Mouse (Mus musculus): Measurements from ENCODE around the gene Daxx. TPM values are rescaled to one million over a fixed set of nuclear protein-coding genes. Genes with fewer than 3 reads are reported as not detected.
A peak's percentile ranks its signal among the peaks of the same experiment; 100 is the strongest.
"Not testable (repeated sequence)": the region's sequence is repeated elsewhere in the genome, so short reads cannot be mapped to it uniquely, and the experiment has no call there.

Gene Daxx
- polyA plus RNA-seq, 1 experiment from 2014 or later = 52.9 TPM

DNA sequence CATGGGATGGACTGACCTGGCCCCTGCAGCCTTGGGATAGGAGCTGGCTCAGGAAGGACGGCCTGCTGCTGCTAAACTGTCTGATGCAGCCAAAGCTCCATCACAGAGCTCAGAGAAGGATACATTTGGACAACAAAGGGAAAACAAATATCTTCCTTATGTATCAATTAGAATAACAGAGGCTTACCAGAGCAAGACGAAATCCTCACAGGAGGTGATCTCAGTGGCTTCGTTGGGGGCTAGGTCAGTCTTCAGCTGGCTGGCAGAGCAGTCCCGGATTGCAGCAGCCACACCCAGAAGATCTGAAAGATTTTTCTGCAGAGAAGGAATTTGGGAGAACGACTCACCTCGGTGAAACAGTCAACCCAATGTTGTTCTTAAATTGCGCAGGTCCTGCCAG is 16.8 kb upstream of the Daxx start:
- no peaks in the 10 kb centered on the region for H3K36me3 ChIP-seq
- peaks cover 11% of the 10 kb centered on the region for H3K4me1 ChIP-seq
- H3K27ac ChIP-seq = no peak overlapping the region
- no peak overlapping the region for H3K4me3 ChIP-seq
- 32% methylated on average over 7 of the region's 7 CpGs for WGBS
- no peak for DNase-seq (ENCODE audit: low spot score)
- H3K27me3 ChIP-seq (ENCODE audit: insufficient read depth, poor library complexity, severe bottlenecking) = no peaks in the 10 kb centered on the region
- H3K9me3 ChIP-seq = no peaks in the 10 kb centered on the region

DNA sequence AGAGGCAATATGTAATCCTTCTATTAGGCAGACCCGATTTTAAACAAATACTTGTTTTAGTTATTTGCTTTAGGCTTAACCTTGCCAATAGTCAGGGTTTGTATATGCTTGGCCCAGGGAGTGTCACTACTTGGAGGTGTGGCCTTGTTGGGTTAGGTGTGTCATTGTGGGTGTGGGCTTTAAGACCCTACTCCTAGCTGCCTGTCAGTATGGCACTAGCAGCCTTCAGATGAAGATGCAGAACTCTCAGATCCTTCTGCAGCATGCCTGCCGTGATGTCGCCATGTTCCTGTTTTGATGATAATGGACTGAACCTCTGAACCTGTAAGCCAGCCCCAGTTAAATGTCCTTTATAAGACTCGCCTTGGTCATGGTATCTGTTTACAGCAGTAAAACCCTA is 16.2 kb upstream of the Daxx start:
- H3K9me3 ChIP-seq; H3K27ac ChIP-seq; H3K36me3 ChIP-seq; H3K4me3 ChIP-seq; H3K27me3 ChIP-seq (ENCODE audit: insufficient read depth, poor library complexity, severe bottlenecking); DNase-seq (ENCODE audit: low spot score): not testable (repeated sequence)
- H3K4me1 ChIP-seq = peaks cover 11% of the 10 kb centered on the region
- 73% methylated on average over 4 of the region's 4 CpGs for WGBS

DNA sequence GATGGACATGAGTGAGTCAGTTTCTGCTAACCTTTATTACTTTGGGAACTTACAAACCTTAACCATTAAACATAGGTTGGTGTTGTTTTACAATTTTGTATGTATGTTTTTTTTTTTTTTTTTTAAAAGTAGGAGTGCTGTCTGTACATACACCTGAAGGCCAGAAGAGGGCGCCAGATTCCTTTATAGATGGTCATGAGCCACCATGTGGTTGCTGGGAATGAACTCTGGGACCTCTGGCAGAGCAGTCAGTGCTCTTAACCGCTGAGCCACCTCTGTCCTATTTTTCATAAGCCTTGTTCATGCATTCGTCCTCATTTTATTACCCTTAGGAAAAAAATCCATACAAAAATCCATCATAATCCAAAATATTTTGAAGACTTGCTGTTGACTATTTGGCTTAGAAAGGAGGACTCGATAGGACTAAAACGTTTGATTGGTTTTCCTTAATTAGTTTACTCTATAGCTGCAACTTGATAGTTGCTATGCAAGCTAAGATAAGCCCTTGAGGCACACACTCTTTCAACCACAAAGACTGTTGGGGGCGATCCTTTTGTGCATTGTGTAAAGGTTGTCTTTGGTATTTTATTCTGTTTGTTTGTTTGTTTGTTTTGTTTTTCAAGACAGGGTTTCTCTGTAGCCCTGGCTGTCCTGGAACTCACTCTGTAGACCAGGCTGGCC is 12.0 kb upstream of the Daxx start:
- WGBS = 41% methylated on average over 6 of the region's 6 CpGs
- Histone ChIP-seq H3K9me3 (no peaks in the 10 kb centered on the region), H3K27ac (no peak overlapping the region), H3K27me3 (ENCODE audit: insufficient read depth, poor library complexity, severe bottlenecking) (no peaks in the 10 kb centered on the region), H3K36me3 (no peaks in the 10 kb centered on the region), H3K4me3 (no peak overlapping the region), H3K4me1 (peaks cover 8% of the 10 kb centered on the region)
- DNase-seq (ENCODE audit: low spot score) = no peak

DNA sequence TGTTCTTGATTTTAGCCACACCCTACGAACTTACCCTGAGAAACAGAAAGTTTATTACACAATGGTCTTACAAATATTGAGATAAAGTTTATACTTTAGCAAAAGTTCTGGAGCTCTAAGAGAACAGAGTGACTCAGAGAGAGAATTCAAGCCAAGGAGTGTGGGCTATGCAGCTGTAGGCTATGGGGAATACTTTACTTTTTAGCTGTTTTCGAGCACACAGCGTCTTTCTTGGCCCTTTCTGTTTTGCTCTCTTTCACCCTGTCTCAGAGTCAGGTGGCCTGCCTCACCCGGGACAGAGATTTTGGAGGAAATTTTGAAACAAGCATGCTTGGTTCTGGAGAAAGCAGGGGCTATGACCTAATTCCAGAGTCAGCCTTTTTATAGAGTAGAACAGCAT is 11.0 kb upstream of the Daxx start:
- H3K4me1 ChIP-seq; H3K9me3 ChIP-seq; H3K36me3 ChIP-seq; H3K4me3 ChIP-seq; H3K27ac ChIP-seq; DNase-seq (ENCODE audit: low spot score); H3K27me3 ChIP-seq (ENCODE audit: insufficient read depth, poor library complexity, severe bottlenecking): not testable (repeated sequence)
- WGBS = 85% methylated on average over 4 of the region's 4 CpGs

DNA sequence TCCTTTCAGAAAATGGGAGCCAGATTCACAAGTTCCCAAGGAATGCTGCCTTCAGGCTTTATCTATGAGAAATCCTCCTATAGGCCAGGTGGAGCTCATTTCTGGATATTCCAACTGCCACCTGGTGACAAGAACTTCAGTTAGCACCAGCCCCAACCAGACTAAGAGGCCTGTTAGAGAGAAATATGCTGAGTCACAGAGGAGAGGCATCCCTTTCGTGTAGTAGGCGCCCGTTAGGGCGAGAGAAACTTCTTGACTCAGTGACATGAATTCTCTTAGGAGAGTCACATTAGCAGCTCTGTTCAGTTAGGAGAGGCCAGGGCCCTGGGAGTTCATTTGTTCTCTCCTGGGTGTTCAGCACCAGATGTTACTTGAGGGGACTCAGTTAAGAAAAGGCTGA is 9.6 kb upstream of the Daxx start:
- Histone ChIP-seq H3K9me3 (no peaks in the 10 kb centered on the region), H3K36me3 (no peaks in the 10 kb centered on the region), H3K27ac (0 out of 2 replicates have a peak overlapping the region, but pooled peaks have one; percentile 59), H3K4me3 (no peak overlapping the region), H3K4me1 (peaks cover 8% of the 10 kb centered on the region), H3K27me3 (ENCODE audit: insufficient read depth, poor library complexity, severe bottlenecking) (no peaks in the 10 kb centered on the region)
- WGBS = 75% methylated on average over 4 of the region's 4 CpGs
- DNase-seq (ENCODE audit: low spot score) = no peak

DNA sequence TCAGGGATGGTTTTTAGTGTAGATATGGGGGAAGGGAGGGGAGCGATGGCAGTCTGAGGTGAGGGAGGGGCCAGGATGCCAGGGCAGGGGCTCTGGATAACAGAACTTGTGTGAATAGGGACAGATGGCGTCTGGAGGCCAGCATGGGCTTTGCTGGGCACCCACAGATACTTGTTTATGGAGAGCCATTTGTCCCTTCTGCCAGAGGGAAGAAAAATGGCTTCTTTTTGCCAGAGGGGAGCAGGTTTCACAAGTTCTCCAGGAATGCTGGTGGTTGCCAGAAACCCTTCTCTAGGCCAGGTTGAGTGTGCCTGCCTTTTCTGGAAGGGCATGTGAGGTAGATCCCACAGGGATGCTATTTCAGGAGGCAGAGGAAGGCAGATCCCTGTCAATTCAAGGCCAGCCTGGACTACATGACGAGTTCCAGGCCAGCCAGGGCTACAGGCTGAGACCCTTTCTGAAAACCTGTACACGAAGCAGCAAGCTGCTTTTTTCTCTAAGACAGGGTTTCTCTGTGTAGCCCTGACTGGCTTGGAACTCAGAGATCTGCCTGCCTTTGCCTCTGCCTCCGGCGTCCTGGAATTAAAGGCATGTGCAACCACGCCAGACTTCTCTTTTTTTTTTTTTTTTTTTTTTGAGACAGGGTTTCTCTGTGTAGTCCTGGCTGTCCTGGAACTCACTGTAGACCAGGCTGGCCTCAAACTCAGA is 8.8 kb upstream of the Daxx start:
- peaks cover 8% of the 10 kb centered on the region for H3K4me1 ChIP-seq
- H3K27ac ChIP-seq = peak overlapping the region; percentile 59; the same call in 1 of the 2 replicates
- no peaks in the 10 kb centered on the region for H3K9me3 ChIP-seq
- no peak overlapping the region for H3K4me3 ChIP-seq
- H3K36me3 ChIP-seq = no peaks in the 10 kb centered on the region
- 55% methylated on average over 7 of the region's 7 CpGs for WGBS
- no peaks in the 10 kb centered on the region for H3K27me3 ChIP-seq (ENCODE audit: insufficient read depth, poor library complexity, severe bottlenecking)
- no peak for DNase-seq (ENCODE audit: low spot score)

DNA sequence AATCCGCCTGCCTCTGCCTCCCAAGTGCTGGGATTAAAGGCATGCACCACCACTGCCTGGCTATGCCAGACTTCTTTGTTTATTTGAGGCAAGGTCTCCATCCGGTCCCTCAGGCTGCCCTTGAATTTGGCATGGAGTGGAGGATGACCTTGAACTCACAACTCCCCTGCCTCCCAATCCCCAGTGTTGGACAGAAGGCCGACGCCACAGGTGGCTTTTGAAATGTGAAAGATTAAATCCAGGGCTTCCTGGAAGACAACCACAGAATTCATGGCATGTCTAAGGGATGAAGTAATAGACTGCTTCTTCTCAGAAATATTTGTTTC is 8.3 kb upstream of the Daxx start:
- no peak for DNase-seq (ENCODE audit: low spot score)
- no peaks in the 10 kb centered on the region for H3K27me3 ChIP-seq (ENCODE audit: insufficient read depth, poor library complexity, severe bottlenecking)
- peaks cover 8% of the 10 kb centered on the region for H3K4me1 ChIP-seq
- no peak overlapping the region for H3K4me3 ChIP-seq
- no peaks in the 10 kb centered on the region for H3K36me3 ChIP-seq
- WGBS = 82% methylated on average over 4 of the region's 4 CpGs
- no peaks in the 10 kb centered on the region for H3K9me3 ChIP-seq
- no peak overlapping the region for H3K27ac ChIP-seq

DNA sequence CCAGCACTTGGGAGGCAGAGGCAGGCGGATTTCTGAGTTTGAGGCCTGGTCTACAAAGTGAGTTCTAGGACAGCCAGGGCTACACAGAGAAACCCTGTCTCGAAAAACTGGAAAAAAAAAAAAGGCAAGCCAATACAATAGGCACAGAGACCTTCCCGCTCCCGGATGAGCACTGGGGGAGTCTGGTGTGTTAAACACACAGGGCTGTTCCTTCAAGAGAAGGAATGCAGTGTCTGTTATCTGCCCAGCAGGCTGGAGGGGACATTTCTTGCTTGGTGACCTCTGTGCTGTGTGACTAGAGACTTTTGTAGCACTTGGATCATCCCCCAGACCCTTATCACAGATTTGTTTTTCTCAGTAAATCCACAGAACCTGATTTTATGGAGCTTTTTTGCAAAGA is 7.6 kb upstream of the Daxx start:
- WGBS = 53% methylated on average over 4 of the region's 4 CpGs
- H3K27ac ChIP-seq = no peak overlapping the region

DNA sequence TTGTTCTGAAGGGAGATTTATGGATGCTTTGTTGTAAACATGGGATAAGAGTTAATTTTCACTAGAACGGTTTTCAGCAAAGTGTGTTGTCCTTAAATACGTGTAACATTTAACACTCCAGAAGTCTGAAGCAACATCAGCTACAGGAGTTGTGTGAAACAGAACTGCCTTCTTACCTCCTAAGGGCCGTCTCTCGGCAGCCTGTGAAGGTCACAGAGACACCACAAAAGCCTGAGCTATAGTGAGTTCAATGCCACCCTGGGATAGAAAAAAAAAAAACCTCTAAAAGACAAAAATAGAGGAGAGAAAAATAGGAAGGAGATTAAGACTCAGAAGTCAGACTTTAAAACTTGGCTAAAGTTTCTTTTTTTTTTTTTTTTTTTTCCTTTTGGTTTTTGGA is 7.1 kb upstream of the Daxx start:
- peaks cover 8% of the 10 kb centered on the region for H3K4me1 ChIP-seq
- H3K27me3 ChIP-seq (ENCODE audit: insufficient read depth, poor library complexity, severe bottlenecking) = no peaks in the 10 kb centered on the region
- H3K4me3 ChIP-seq = no peak overlapping the region
- whole genome bisulfite sequencing = 66% methylated on average over 4 of the region's 4 CpGs
- no peaks in the 10 kb centered on the region for H3K36me3 ChIP-seq
- H3K27ac ChIP-seq = no peak overlapping the region
- no peaks in the 10 kb centered on the region for H3K9me3 ChIP-seq
- DNase-seq (ENCODE audit: low spot score) = no peak

More for the DNA sequence above, 7.6 kb upstream of the Daxx start:
- Histone ChIP-seq H3K4me1 (peaks cover 8% of the 10 kb centered on the region), H3K9me3 (no peaks in the 10 kb centered on the region), H3K36me3 (no peaks in the 10 kb centered on the region), H3K4me3 (no peak overlapping the region), H3K27me3 (ENCODE audit: insufficient read depth, poor library complexity, severe bottlenecking) (no peaks in the 10 kb centered on the region)
- no peak for DNase-seq (ENCODE audit: low spot score)

DNA sequence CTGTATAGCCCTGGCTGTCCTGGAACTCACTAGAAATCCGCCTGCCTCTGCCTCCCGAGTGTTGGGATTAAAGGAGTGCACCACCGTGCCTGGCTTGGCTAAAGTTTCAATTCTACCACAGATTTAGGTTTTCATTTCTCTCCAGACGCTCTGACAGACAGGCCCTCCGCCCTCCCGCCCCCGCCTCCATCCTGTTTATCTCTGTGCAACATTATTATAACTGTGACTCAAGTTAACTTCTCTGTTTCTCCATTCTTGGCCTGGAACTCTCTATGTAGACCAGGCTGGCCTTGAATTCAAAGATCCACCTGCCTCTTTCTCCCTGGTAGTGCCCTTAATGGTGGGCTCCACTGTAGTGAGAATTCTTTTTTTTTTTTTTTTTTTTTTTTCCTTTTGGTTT is 6.7 kb upstream of the Daxx start:
- H3K4me1 ChIP-seq = peaks cover 8% of the 10 kb centered on the region
- no peaks in the 10 kb centered on the region for H3K27me3 ChIP-seq (ENCODE audit: insufficient read depth, poor library complexity, severe bottlenecking)
- H3K36me3 ChIP-seq = no peaks in the 10 kb centered on the region
- DNase-seq (ENCODE audit: low spot score) = no peak
- H3K27ac ChIP-seq = no peak overlapping the region
- no peak overlapping the region for H3K4me3 ChIP-seq
- WGBS = 82% methylated on average over 7 of the region's 7 CpGs
- H3K9me3 ChIP-seq = no peaks in the 10 kb centered on the region

DNA sequence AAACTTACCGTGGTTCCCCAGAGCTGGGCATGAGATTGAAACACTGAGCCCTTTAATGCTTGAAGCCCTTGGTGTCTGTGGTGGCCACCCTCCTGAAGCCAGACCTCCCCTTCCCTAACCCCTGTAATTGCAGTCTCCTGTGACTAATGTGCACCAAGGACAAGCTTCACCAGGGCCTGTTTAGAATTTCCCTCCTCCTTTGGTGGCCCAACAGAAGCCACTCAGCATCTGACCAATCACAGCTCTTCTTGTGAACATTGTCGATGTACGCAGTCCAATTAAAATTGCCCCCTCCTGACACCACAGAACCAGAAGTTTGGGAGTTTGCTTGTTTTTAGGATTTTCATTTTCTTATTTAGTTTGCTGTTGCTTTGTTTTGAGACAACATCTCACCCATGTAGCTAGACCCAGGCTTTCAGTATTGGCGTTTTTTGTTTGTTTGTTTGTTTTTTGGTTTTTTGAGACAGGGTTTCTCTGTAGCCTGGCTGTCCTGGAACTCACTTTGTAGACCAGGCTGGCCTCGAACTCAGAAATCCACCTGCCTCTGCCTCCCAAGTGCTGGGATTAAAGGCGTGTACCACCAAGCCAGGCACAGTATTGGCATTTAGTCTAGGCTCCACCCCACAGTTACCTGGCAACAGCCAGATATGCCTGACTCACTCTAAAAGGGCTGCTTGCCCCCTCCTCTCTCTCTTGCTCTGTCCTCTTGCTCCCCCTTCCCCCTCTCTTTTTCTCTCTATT is 5.1 kb upstream of the Daxx start:
- not testable (repeated sequence) for H3K36me3 ChIP-seq; DNase-seq (ENCODE audit: low spot score); H3K4me3 ChIP-seq; H3K27ac ChIP-seq; H3K27me3 ChIP-seq (ENCODE audit: insufficient read depth, poor library complexity, severe bottlenecking); H3K9me3 ChIP-seq
- peaks cover 19% of the 10 kb centered on the region for H3K4me1 ChIP-seq
- 75% methylated on average over 6 of the region's 6 CpGs for WGBS

DNA sequence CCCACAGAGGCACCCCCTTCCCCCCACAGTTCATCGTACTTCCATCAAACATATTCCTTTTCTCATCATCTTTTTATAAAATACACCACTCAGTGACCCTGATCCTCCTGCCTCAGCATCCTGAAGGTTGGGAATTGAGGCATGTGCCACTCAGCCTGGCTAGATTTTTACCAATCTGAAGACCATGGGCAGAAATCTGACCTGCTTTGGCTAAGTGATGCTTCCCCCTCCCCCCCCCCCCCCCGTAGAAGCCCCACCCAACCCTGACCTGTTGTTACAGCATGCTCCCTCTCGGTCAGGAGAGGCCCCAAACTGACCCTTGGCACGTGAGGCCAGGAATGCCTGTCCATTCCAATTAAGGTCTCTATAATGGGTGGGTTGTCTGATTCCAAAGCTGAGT is 4.4 kb upstream of the Daxx start, which contains the start of gene Platr17:
TSS of gene Platr17 (plus strand) at position 301 of the 400 bp plus-strand sequence.
- not testable (repeated sequence) for DNase-seq (ENCODE audit: low spot score); H3K27ac ChIP-seq

DNA sequence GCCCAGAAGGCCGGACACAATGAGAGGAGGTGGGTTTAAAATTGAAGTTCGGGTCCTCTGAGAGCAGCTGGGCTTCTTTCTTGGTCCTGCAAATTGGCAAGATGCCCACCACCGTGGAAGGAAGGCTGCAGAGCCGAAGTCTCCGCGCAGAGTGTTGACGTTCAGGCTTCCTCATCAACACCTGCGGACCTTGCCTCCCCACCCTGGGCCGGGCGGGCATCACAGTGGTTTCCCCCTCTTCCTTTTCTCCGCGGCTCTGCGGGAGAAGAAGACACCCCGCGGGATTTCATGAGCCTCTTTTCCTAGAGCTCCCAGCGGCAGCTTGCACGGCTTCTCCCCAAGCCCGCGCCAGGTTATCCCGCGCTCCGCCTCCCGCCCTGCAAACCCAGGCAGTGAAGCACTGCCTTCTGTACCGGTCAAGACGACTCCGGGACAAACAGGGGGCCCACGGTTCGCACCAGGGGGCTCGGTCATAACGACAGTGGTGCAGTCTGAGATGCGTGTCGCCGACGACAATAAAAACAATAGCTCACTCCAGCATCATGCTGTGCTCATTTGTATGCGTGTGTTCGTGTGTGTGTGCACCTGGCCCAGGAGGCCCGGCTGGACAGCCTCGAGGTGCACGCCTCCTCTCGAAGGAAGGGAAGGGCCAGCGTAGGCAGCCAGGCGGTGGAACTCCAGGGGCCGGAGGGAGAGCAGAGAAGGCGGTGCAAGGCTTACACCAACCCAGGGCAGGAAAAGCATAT is 710 bp upstream of the Daxx start:
- peak; percentile 85 for DNase-seq (ENCODE audit: low spot score)
- no peaks in the 10 kb centered on the region for H3K9me3 ChIP-seq
- H3K4me3 ChIP-seq = peak overlapping the region; percentile 90
- WGBS = under 1% methylated on average over 43 of the region's 44 CpGs
- H3K36me3 ChIP-seq = peaks cover 31% of the 10 kb centered on the region
- H3K4me1 ChIP-seq = peaks cover 28% of the 10 kb centered on the region
- H3K27me3 ChIP-seq (ENCODE audit: insufficient read depth, poor library complexity, severe bottlenecking) = no peaks in the 10 kb centered on the region
- H3K27ac ChIP-seq = peak overlapping the region; percentile 91

More for the DNA sequence above, 4.4 kb upstream of the Daxx start, which contains the start of gene Platr17:
- H3K9me3 ChIP-seq; H3K36me3 ChIP-seq; H3K27me3 ChIP-seq (ENCODE audit: insufficient read depth, poor library complexity, severe bottlenecking); H3K4me3 ChIP-seq: not testable (repeated sequence)
- WGBS = 28% methylated on average over 4 of the region's 4 CpGs
- peaks cover 19% of the 10 kb centered on the region for H3K4me1 ChIP-seq
